Mouse (Mus musculus) midbrain, postnatal 0 days (tissue): ENCODE data around the gene Arhgef25. TPM values are rescaled to one million over a fixed set of nuclear protein-coding genes. Genes with fewer than 3 reads are reported as not detected.

Experiments
- ATAC-seq: fragments of 200-750 bp; cut with Nextera tagmentation; 2 replicates; pipeline ENCODE4 v1.8.0; 2017; ENCODE audit warnings: moderate number of reproducible peaks, mild to moderate bottlenecking, moderate TSS enrichment, moderate library complexity; ENCODE audit not compliant: low FRiP score
- DNase-seq: peaks from one replicate; pipeline ENCODE4 v3.0.0-alpha.2; 2015; ENCODE audit warnings: low spot score
- H3K27ac ChIP-seq: fragments of 300-500 bp; sonication (generic); 2 replicates; pipeline ENCODE4 v1.5.1; 2014; ENCODE audit warnings: low read depth, mild to moderate bottlenecking, low read length, mixed read lengths
- H3K27me3 ChIP-seq: fragments of 300-500 bp; sonication (generic); 2 replicates; pipeline ENCODE4 v1.6.1; 2014; ENCODE audit warnings: low read length, control low read depth, mixed read lengths; ENCODE audit not compliant: insufficient read depth
- H3K36me3 ChIP-seq: fragments of 300-500 bp; sonication (generic); 2 replicates; pipeline ENCODE4 v1.6.1; 2014; ENCODE audit warnings: low read length, control low read depth, mixed read lengths; ENCODE audit not compliant: insufficient read depth
- H3K4me1 ChIP-seq: fragments of 300-500 bp; sonication (generic); 2 replicates; pipeline ENCODE4 v1.6.1; 2014; ENCODE audit warnings: mild to moderate bottlenecking, control low read depth, antibody characterized with exemption, low read length, mixed read lengths; ENCODE audit not compliant: insufficient read depth
- H3K4me2 ChIP-seq: fragments of 300-500 bp; sonication (generic); 2 replicates; pipeline ENCODE4 v1.6.1; 2014; ENCODE audit warnings: low read depth, mild to moderate bottlenecking, low read length, mixed read lengths; ENCODE audit not compliant: poor library complexity, severe bottlenecking
- H3K4me3 ChIP-seq: fragments of 300-500 bp; sonication (generic); 2 replicates; pipeline ENCODE4 v1.5.1; 2014; ENCODE audit warnings: low read depth, mild to moderate bottlenecking, low read length, moderate library complexity
- H3K9ac ChIP-seq: fragments of 300-500 bp; sonication (generic); replicated peaks from 2 replicates; pipeline ENCODE4 v1.6.1; 2014; ENCODE audit warnings: mild to moderate bottlenecking, low read length, moderate library complexity, mixed read lengths; ENCODE audit not compliant: poor library complexity, severe bottlenecking
- H3K9me3 ChIP-seq: fragments of 300-500 bp; sonication (generic); 2 replicates; pipeline ENCODE4 v1.6.1; 2016; ENCODE audit warnings: low read length, control low read depth
- CTCF ChIP-seq: IDR thresholded peaks from 2 replicates; pipeline ENCODE4 v1.5.1; 2016; ENCODE audit warnings: antibody characterized with exemption, mild to moderate bottlenecking
- WGBS: fragments of 180-500 bp; shearing (Covaris S2); extraction: QIAGEN DNeasy Blood & Tissue Kit; methylation state at CpG from one replicate; pipeline ENCODE4 v1.1.7; 2014; 5-methylcytosine and 5-hydroxymethylcytosine counted together
- polyA plus RNA-seq: library from polyadenylated mRNA; unstranded; fragments of >200 nt; fragmentation: Nextera tagmentation; extraction: Ambion mirVana; gene quantifications from 2 replicates; pipeline ENCODE4 v1.2.1, GENCODE M21; 2015
- total RNA-seq: library from RNA; depleted of rRNA; stranded (reverse); fragments of >200 nt; gene quantifications from 2 replicates; pipeline ENCODE4 v1.2.3, GENCODE M21; 2014

Arhgef25 gene
- total and polyA plus RNA-seq, 2 experiments from 2014 or later: 13.5 to 48.8 TPM

DNA sequence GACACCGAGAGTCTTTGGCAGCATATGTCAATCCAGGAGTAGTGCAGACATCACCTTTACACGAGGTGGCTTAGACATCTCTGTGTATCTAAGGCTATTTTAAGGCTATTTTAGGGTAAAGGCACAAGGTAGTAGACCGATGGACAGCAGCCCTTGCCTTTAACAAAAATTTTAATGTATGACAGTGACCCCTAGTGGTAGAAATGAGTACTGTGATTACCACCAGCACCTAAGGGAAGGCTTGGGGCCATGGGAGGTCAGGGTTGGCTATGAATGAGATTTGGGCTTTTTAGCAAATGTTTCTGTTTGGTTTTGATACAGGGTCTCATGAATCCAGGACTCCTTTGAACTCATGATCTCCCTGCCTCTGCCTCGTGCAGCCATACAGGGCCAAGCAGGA lies 39.0 kb upstream of the Arhgef25 start:
- Histone ChIP-seq H3K4me1 (no peaks in the 10 kb centered on the region), H3K27me3 (no peaks in the 10 kb centered on the region), H3K27ac (no peak overlapping the region), H3K9ac (no peak overlapping the region), H3K4me2 (no peak overlapping the region), H3K4me3 (no peak overlapping the region), H3K36me3 (peaks cover 64% of the 10 kb centered on the region), H3K9me3 (no peaks in the 10 kb centered on the region)
- WGBS: 22% methylated on average over 4 of the region's 4 CpGs
- DNase-seq (peak; percentile 81), ATAC-seq (no peak)
- peak; percentile 86 for TF ChIP-seq CTCF

DNA sequence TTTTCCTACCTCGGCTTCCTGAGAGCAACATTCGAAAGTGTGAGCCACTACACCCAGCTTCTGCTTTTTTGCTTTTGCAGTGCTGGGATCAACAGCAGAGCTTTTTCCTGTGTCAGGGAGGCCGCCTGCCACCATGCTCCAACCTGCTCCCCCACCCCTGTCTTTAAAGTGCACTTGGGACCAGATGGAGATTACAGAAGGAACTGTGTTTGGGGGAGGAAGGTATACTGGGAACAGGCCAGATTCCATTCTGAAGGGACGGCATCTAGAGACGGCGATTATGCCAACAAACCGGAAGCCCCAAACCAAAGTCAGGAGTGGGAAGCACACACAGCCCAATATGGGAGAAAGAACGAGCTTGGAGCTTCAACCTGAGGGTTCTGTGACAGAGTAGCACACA lies 37.3 kb upstream of the Arhgef25 start:
- no peaks in the 10 kb centered on the region for H3K27me3 ChIP-seq
- H3K9me3 ChIP-seq: no peaks in the 10 kb centered on the region
- peaks cover 48% of the 10 kb centered on the region for H3K36me3 ChIP-seq
- 92% methylated on average over 8 of the region's 8 CpGs for WGBS
- no peak overlapping the region for H3K4me3 ChIP-seq
- no peak overlapping the region for H3K4me2 ChIP-seq
- no peaks in the 10 kb centered on the region for H3K4me1 ChIP-seq
- DNase-seq (no peak), ATAC-seq (no peak)
- no peak overlapping the region for H3K9ac ChIP-seq
- TF ChIP-seq CTCF: no peak
- H3K27ac ChIP-seq: no peak overlapping the region

DNA sequence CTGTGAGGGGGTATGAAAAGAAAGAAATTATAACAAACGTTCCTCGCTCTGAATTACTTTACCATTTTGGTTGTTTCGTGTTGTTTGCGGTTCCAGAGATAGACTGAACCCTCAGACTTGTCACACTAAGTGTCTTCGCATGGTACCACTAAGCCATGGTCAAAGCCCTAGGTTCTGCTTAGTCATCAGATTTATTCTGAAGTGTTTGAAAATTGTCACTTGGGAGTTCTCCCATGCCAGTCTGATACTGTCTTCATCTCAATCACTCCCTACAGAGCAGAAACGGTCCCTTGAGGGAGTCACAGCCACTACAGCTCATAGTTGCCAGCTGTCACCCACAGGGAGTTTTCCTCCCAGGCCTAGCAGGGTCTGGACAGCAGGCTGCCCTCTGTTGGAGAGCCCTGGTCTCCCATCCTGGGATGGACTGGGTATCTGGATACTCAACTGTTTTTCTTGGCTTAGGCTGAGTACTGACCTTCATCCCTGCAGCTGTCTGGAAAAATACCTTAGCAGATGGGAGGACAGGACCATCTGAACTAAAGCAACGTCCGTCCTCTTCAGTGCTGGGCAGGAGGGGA lies 36.5 kb upstream of the Arhgef25 start:
- H3K27me3 ChIP-seq: no peaks in the 10 kb centered on the region
- DNase-seq (no peak), ATAC-seq (peak; percentile 25; the same call in 1 of the 2 replicates)
- H3K4me2 ChIP-seq: no peak overlapping the region
- no peak overlapping the region for H3K9ac ChIP-seq
- no peak overlapping the region for H3K27ac ChIP-seq
- H3K36me3 ChIP-seq: peaks cover 43% of the 10 kb centered on the region
- H3K9me3 ChIP-seq: no peaks in the 10 kb centered on the region
- no peak overlapping the region for H3K4me3 ChIP-seq
- H3K4me1 ChIP-seq: no peaks in the 10 kb centered on the region
- TF ChIP-seq CTCF: peak; percentile 55
- 70% methylated on average over 8 of the region's 8 CpGs for WGBS

DNA sequence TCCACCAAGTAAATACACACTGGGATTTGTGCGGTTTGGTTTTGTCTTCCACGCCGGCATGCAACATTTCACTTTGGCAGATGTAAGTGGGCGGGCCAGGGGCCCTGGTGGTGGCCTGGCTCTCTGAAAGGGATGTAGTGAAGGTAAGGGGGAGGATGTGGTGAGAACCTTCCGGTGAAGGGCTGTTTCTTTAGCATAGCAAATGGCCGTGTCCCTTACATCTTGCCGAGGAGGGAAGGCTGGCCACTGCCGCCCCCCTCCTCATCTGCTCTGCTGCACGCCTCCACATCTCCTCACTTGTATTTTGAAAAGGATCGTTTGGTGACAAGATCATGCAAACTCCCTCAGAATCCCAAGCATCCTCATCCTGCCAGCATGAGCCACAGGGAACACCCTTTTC lies 35.8 kb upstream of the Arhgef25 start:
- WGBS: 21% methylated on average over 10 of the region's 10 CpGs
- no peak overlapping the region for H3K9ac ChIP-seq
- H3K4me2 ChIP-seq: no peak overlapping the region
- no peaks in the 10 kb centered on the region for H3K27me3 ChIP-seq
- DNase-seq: no peak
- peaks cover 36% of the 10 kb centered on the region for H3K36me3 ChIP-seq
- H3K4me3 ChIP-seq: no peak overlapping the region
- H3K27ac ChIP-seq: no peak overlapping the region
- H3K9me3 ChIP-seq: no peaks in the 10 kb centered on the region
- no peaks in the 10 kb centered on the region for H3K4me1 ChIP-seq
- no peak for ATAC-seq
- no peak for TF ChIP-seq CTCF

DNA sequence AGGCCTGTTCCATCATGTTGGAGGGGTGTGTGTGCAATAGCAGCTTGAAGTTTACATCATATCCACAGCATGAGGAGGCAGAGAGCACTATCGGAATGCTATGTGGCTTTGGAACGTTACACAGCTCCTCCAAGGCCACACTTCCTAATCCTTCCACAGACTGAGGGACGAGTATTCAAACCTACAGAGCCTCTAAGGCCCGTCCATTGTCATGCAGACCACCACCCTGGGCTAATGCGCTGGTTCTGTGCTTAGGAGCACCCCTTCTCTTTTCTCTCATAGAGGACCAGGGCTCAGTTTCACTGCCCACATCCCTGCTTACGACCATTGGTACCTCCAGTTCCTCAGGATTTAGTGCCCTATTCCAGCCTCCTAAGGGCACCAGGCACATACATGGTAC lies 35.3 kb upstream of the Arhgef25 start:
- 21% methylated on average over 6 of the region's 6 CpGs for WGBS
- ATAC-seq: no peak

DNA sequence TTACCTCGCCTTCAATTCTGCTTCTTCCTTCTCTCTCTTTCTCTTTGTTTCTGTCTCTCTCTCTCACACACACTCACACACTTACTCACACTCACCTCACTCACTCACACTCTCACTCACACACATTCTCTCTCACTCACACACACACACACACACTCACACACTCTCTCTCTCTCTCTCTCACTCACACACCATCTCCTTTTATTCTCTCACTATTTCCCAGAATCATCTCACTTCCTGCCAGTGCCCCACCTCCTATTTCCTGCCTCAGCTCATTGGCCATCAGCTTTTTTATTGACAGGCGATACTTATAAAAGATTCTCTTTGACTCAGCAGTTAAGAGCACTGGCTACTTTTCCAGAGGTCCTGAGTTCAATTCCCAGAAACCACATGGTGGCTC lies 28.5 kb upstream of the Arhgef25 start:
- 93% methylated on average over 2 of the region's 2 CpGs for WGBS
- H3K36me3 ChIP-seq: no peaks in the 10 kb centered on the region
- no peak for TF ChIP-seq CTCF
- H3K9me3 ChIP-seq: no peaks in the 10 kb centered on the region
- no peaks in the 10 kb centered on the region for H3K27me3 ChIP-seq
- H3K4me1 ChIP-seq: no peaks in the 10 kb centered on the region
- no peak overlapping the region for H3K9ac ChIP-seq
- no peak overlapping the region for H3K4me3 ChIP-seq
- H3K27ac ChIP-seq: no peak overlapping the region
- no peak overlapping the region for H3K4me2 ChIP-seq
- DNase-seq (no peak), ATAC-seq (no peak)

More for the DNA sequence above, 35.3 kb upstream of the Arhgef25 start:
- H3K4me1 ChIP-seq: no peaks in the 10 kb centered on the region
- H3K9ac ChIP-seq: no peak overlapping the region
- H3K36me3 ChIP-seq: peaks cover 31% of the 10 kb centered on the region
- H3K4me3 ChIP-seq: no peak overlapping the region
- DNase-seq: no peak
- no peak for TF ChIP-seq CTCF
- no peaks in the 10 kb centered on the region for H3K9me3 ChIP-seq
- no peak overlapping the region for H3K27ac ChIP-seq
- H3K27me3 ChIP-seq: no peaks in the 10 kb centered on the region
- H3K4me2 ChIP-seq: no peak overlapping the region
